Mouse (Mus musculus) small intestine, adult 2 months (tissue): Measurements from ENCODE around the gene Smyd3. TPM values are rescaled to one million over a fixed set of nuclear protein-coding genes. Genes with fewer than 3 reads are reported as not detected.

Source experiments
- H3K27ac ChIP-seq: fragments of 200-500 bp; 2 replicates; pipeline ENCODE4 v1.5.1; 2012; ENCODE audit warnings: low read depth, low read length, control low read depth, inconsistent platforms; ENCODE audit not compliant: insufficient read depth
- H3K27me3 ChIP-seq: fragments of 200-500 bp; 2 replicates; pipeline ENCODE4 v1.6.1; 2012; ENCODE audit warnings: mild to moderate bottlenecking, moderate library complexity, low read length, inconsistent platforms; ENCODE audit not compliant: control insufficient read depth, insufficient read depth
- H3K36me3 ChIP-seq: fragments of 200-500 bp; 2 replicates; pipeline ENCODE4 v1.6.1; 2012; ENCODE audit warnings: mild to moderate bottlenecking, low read length, control low read depth, inconsistent platforms; ENCODE audit not compliant: control insufficient read depth, insufficient read depth
- H3K4me1 ChIP-seq: fragments of 200-500 bp; 2 replicates; pipeline ENCODE4 v1.6.1; 2012; ENCODE audit warnings: low read length, inconsistent platforms, mixed read lengths; ENCODE audit not compliant: control insufficient read depth, insufficient read depth, insufficient read length
- H3K4me3 ChIP-seq: fragments of 200-500 bp; 2 replicates; pipeline ENCODE4 v1.5.1; 2012; ENCODE audit warnings: low read depth, mild to moderate bottlenecking, control low read depth, inconsistent platforms, low read length, moderate library complexity
- CTCF ChIP-seq: fragments of 200-500 bp; IDR thresholded peaks from 2 replicates; pipeline ENCODE4 v1.5.1; 2012; ENCODE audit warnings: low read depth, mild to moderate bottlenecking, control low read depth, inconsistent platforms, low read length, moderate library complexity, mixed read lengths; ENCODE audit not compliant: insufficient replicate concordance, insufficient read length; ENCODE audit errors: extremely low read depth
- POLR2A ChIP-seq: fragments of 200-500 bp; IDR thresholded peaks from 2 replicates; pipeline ENCODE4 v1.6.1; 2012; ENCODE audit warnings: low read depth, mild to moderate bottlenecking, control low read depth, inconsistent platforms, low read length, moderate library complexity
- WGBS: fragments of 180-500 bp; shearing (Covaris S2); methylation state at CpG from one replicate; pipeline ENCODE4 v1.1.7; 2018; 5-methylcytosine and 5-hydroxymethylcytosine counted together
- polyA plus RNA-seq: library from polyadenylated mRNA; depleted of rRNA; stranded (reverse); fragments of >200 nt; gene quantifications from 2 replicates; pipeline ENCODE4 v1.2.3, GENCODE M21; 2012

Gene Smyd3
- polyA plus RNA-seq, 1 experiment: 1.1 TPM

DNA sequence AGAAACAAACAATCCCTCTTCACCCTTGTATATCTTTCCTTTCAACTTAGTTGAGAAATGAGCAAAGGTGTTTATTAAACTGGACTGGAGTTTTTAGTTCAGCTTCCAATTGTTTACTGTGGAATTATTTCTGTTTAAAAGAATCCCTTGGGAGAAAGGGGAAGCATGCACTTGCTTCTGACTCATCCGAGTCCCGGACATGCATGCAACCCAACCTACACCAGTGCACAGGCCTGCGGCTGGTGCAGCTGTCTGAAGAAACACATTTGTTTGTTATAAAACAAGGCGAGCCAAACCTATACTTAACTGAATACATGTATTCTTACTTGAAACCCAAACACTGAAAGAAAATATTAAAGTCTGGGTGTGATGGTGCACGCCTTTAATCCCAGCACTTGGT lies 473.7 kb downstream of the Smyd3 start:
- 78% methylated on average over 5 of the region's 5 CpGs for WGBS
- no peaks in the 10 kb centered on the region for H3K36me3 ChIP-seq
- TF ChIP-seq CTCF (no peak), POLR2A (no peak)
- H3K4me3 ChIP-seq: no peak overlapping the region
- H3K27ac ChIP-seq: no peak overlapping the region
- no peaks in the 10 kb centered on the region for H3K27me3 ChIP-seq
- H3K4me1 ChIP-seq: peaks cover 2% of the 10 kb centered on the region; the same call in 1 of the 2 replicates

DNA sequence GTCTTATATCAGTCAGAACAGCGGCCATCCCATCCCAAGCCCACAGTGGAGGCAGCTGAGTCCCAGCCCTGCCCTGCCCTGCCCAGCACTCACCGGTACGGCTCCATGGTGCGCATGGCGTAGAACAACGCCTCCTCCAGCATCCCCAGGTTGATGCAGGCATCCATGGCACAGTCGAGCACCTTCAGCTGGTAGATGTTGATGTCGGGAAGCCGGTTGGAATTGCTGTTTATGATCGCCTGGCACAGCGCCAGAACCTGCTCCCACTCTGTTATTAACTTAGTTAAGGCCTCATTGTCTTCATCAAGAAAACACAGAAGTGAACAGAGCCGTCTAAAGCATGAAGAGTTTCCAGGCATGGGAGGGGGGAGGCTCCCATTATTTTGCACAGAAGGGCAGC lies 474.2 kb downstream of the Smyd3 start:
- no peaks in the 10 kb centered on the region for H3K36me3 ChIP-seq
- TF ChIP-seq POLR2A: no peak
- no peak for TF ChIP-seq CTCF
- H3K27ac ChIP-seq: no peak overlapping the region
- 49% methylated on average over 12 of the region's 12 CpGs for WGBS
- H3K4me3 ChIP-seq: no peak overlapping the region
- H3K27me3 ChIP-seq: no peaks in the 10 kb centered on the region
- peaks cover 2% of the 10 kb centered on the region; the same call in 1 of the 2 replicates for H3K4me1 ChIP-seq

DNA sequence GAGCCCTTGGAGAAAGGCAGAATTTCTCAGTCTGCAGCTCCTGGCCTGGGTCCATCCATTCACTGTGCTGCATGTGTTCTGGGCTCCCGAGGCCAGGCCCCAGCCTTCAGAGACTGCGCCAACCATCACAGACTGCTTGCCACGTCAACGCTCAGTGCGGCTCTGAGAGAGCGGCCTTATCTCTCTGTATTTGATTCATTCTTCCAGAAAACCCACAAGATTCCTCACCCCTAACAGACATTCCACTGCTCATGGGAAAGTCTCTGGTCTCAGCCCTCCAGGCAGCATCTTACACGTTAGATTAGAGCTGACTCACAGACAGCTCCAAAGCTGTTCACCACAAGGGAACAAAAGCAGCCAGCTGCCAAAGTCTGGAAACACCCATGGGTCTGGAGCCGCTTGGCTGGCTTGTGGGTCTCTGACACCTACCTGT lies 475.9 kb downstream of the Smyd3 start:
- H3K27me3 ChIP-seq: no peaks in the 10 kb centered on the region
- H3K4me1 ChIP-seq: peaks cover 2% of the 10 kb centered on the region; the same call in 1 of the 2 replicates
- H3K36me3 ChIP-seq: no peaks in the 10 kb centered on the region
- TF ChIP-seq POLR2A (no peak), CTCF (no peak)
- no peak overlapping the region for H3K4me3 ChIP-seq
- 92% methylated on average over 8 of the region's 8 CpGs for WGBS
- H3K27ac ChIP-seq: no peak overlapping the region

DNA sequence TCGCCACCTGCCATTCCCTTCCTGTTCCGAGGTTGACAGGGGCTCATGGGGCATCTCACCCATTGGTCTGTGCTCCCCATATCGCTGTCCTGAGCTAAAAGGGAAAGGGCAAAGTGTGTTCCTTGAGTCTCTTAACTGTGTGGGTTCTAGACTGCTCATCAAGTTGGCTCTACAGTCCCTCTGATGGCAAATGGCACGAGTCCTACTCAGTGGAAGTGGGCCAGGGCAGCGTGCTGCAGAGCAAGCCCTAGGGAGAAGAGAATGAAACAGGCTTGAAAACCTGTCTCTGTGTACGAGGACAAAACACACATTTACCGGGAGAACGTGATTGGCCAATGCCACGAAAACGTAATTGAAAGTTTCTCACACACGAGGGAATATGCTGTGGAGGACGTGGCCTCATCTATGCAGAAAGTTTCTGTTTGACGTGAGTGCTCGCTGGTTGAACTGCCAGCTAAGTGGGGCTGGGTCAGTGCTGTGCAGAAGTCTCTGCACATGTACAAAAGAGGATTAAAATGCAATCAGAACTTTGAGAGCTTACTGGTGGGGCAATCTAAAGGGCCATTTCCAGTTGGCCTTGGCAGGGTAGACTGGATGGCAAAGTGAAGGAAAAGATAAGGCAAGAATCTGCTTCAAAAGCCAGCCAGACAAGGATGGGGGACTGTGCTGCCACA lies 476.5 kb downstream of the Smyd3 start:
- 92% methylated on average over 14 of the region's 14 CpGs for WGBS
- Histone ChIP-seq H3K4me1 (peaks cover 2% of the 10 kb centered on the region; the same call in 1 of the 2 replicates), H3K36me3 (no peaks in the 10 kb centered on the region), H3K27ac (no peak overlapping the region), H3K4me3 (no peak overlapping the region), H3K27me3 (no peaks in the 10 kb centered on the region)
- TF ChIP-seq POLR2A (no peak), CTCF (no peak)

DNA sequence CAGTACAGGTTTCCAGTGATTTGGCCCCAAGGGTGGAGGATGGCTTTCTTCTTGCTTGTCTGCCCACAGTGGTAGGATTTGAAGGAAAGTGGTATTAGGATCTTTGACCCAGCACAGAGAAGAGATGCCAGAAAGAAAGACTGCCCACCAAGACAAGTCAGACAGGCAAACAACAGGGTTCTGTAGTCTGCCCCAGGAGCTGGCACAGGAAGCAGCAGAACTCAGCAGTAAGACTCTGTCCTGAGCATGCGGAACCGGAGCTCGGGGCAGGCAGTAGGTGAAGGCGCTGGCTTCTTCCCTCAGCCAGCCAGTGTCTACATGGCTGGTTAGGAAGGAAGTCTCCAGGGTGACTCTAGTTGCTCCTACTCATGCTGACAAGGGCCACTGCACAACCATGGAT lies 479.0 kb downstream of the Smyd3 start:
- no peak overlapping the region for H3K27ac ChIP-seq
- H3K4me3 ChIP-seq: no peak overlapping the region
- TF ChIP-seq CTCF (no peak), POLR2A (no peak)
- 100% methylated on average over 4 of the region's 4 CpGs for WGBS
- H3K36me3 ChIP-seq: no peaks in the 10 kb centered on the region
- peaks cover 2% of the 10 kb centered on the region; the same call in 1 of the 2 replicates for H3K4me1 ChIP-seq
- H3K27me3 ChIP-seq: no peaks in the 10 kb centered on the region

DNA sequence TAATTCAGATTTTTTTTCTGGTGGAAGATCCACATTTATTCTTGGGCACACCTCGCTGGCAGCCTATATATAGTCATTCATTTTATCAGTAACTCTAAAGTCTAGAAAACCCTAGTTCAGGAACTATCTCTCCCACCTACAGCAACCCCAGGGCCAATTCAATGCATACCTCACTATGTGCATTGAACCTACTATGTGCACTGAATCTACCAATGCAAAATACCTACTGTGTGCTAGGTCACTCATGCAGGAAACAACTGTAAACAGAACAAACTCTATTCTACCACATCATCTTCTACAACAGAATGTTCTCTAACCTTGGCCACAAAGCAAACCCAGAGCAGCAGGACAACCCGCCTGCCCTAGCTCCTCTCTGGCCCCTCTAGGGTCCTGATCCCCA lies 484.9 kb downstream of the Smyd3 start:
- Histone ChIP-seq H3K4me1 (no peaks in the 10 kb centered on the region), H3K4me3 (no peak overlapping the region), H3K36me3 (no peaks in the 10 kb centered on the region), H3K27ac (no peak overlapping the region), H3K27me3 (no peaks in the 10 kb centered on the region)
- WGBS: 91% methylated on average over 2 of the region's 2 CpGs
- TF ChIP-seq POLR2A (no peak), CTCF (no peak)

DNA sequence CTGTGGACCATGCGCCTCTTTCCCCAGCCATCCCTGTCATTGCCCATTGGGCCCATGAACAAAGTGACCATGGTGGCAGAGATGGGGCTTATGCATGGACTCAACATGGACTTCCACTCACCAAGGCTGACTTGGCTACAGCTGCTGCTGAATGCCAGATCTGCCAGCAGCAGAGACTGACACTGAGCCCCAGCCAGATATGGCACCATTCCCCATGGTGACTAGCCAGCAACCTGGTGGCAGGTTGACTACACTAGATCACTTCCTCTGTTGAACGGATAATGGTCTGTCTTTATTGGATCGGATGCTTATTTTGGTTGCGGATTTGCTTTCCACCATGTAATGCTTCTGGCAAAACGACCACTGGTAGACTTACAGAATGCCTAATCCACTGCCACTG lies 486.3 kb downstream of the Smyd3 start:
- no peaks in the 10 kb centered on the region for H3K4me1 ChIP-seq
- H3K4me3 ChIP-seq: no peak overlapping the region
- no peaks in the 10 kb centered on the region for H3K27me3 ChIP-seq
- 98% methylated on average over 5 of the region's 5 CpGs for WGBS
- no peak for TF ChIP-seq POLR2A
- TF ChIP-seq CTCF: no peak
- H3K36me3 ChIP-seq: no peaks in the 10 kb centered on the region
- H3K27ac ChIP-seq: no peak overlapping the region
